Mouse (Mus musculus) lung, embryonic 14.5 days (tissue): ENCODE data around the gene Rac3. TPM values are rescaled to one million over a fixed set of nuclear protein-coding genes. Genes with fewer than 3 reads are reported as not detected.

ENCODE experiments used
- ATAC-seq: fragments of 200-750 bp; cut with Nextera tagmentation; 2 replicates; pipeline ENCODE4 v1.8.0; 2017; ENCODE audit warnings: mild to moderate bottlenecking, moderate TSS enrichment, moderate library complexity; ENCODE audit not compliant: insufficient read depth
- DNase-seq: peaks from one replicate; pipeline ENCODE4 v3.0.0-alpha.2; 2015
- H3K27ac ChIP-seq: fragments of 300-500 bp; sonication (generic); 2 replicates; pipeline ENCODE4 v1.5.1; 2014; ENCODE audit warnings: low read depth, mild to moderate bottlenecking, moderate library complexity
- H3K27me3 ChIP-seq: fragments of 300-500 bp; sonication (generic); 2 replicates; pipeline ENCODE4 v1.6.1; 2014; ENCODE audit warnings: low read length, control low read depth; ENCODE audit not compliant: insufficient read depth
- H3K36me3 ChIP-seq: fragments of 300-500 bp; sonication (generic); 2 replicates; pipeline ENCODE4 v1.6.1; 2014; ENCODE audit warnings: control low read depth; ENCODE audit not compliant: insufficient read depth
- H3K4me1 ChIP-seq: fragments of 300-500 bp; sonication (generic); 2 replicates; pipeline ENCODE4 v1.6.1; 2014; ENCODE audit warnings: antibody characterized with exemption, control low read depth; ENCODE audit not compliant: insufficient read depth
- H3K4me2 ChIP-seq: fragments of 300-500 bp; sonication (generic); 2 replicates; pipeline ENCODE4 v1.6.1; 2014; ENCODE audit warnings: mild to moderate bottlenecking
- H3K4me3 ChIP-seq: fragments of 300-500 bp; sonication (generic); 2 replicates; pipeline ENCODE4 v1.5.1; 2014; ENCODE audit warnings: low read depth, low read length
- H3K9ac ChIP-seq: fragments of 300-500 bp; sonication (generic); 2 replicates; pipeline ENCODE4 v1.6.1; 2014
- H3K9me3 ChIP-seq: fragments of 300-500 bp; sonication (generic); 2 replicates; pipeline ENCODE4 v1.6.1; 2016; ENCODE audit warnings: low read depth, low read length, control low read depth
- CTCF ChIP-seq: IDR thresholded peaks from 2 replicates; pipeline ENCODE4 v1.5.1; 2016; ENCODE audit warnings: antibody characterized with exemption, low read depth
- WGBS: fragments of 180-500 bp; shearing (Covaris S2); extraction: QIAGEN DNeasy Blood & Tissue Kit; methylation state at CpG from one replicate; pipeline ENCODE4 v1.1.7; 2014; 5-methylcytosine and 5-hydroxymethylcytosine counted together
- polyA plus RNA-seq: library from polyadenylated mRNA; unstranded; fragments of >200 nt; fragmentation: Nextera tagmentation; extraction: Ambion mirVana; gene quantifications from 2 replicates; pipeline ENCODE4 v1.2.1, GENCODE M21; 2014

Rac3 gene
- polyA plus RNA-seq, 1 experiment from 2014 or later = 10.3 TPM

GRCm38 (mm10) chr11:120682683-120683082 is 38.6 kb upstream of the Rac3 start:
- H3K27me3 ChIP-seq = no peaks in the 10 kb centered on the region
- no peak overlapping the region for H3K4me3 ChIP-seq
- peaks cover 73% of the 10 kb centered on the region for H3K36me3 ChIP-seq
- WGBS = 89% methylated on average over 5 of the region's 5 CpGs
- no peak for TF ChIP-seq CTCF
- H3K27ac ChIP-seq = no peak overlapping the region
- no peaks in the 10 kb centered on the region for H3K9me3 ChIP-seq
- peaks cover 14% of the 10 kb centered on the region for H3K4me1 ChIP-seq
- DNase-seq (no peak), ATAC-seq (no peak)
- no peak overlapping the region for H3K4me2 ChIP-seq
- no peak overlapping the region for H3K9ac ChIP-seq

- no peak overlapping the region for H3K9ac ChIP-seq
- H3K4me2 ChIP-seq = no peak overlapping the region
- no peak for DNase-seq
- TF ChIP-seq CTCF = no peak
- H3K9me3 ChIP-seq = no peaks in the 10 kb centered on the region
- H3K4me1 ChIP-seq = peaks cover 14% of the 10 kb centered on the region
- H3K4me3 ChIP-seq = no peak overlapping the region
- WGBS = 87% methylated on average over 3 of the region's 3 CpGs
- peaks cover 71% of the 10 kb centered on the region for H3K36me3 ChIP-seq
- H3K27me3 ChIP-seq = no peaks in the 10 kb centered on the region
- ATAC-seq = no peak
- no peak overlapping the region for H3K27ac ChIP-seq
These were observed 37.7 kb upstream of the Rac3 start for GRCm38 (mm10) chr11:120683536-120683935.

GRCm38 (mm10) chr11:120684086-120684485 is 37.2 kb upstream of the Rac3 start:
- Histone ChIP-seq H3K36me3 (peaks cover 71% of the 10 kb centered on the region), H3K27ac (peak overlapping the region; percentile 52; the same call in 1 of the 2 replicates), H3K4me2 (no peak overlapping the region), H3K9me3 (no peaks in the 10 kb centered on the region), H3K9ac (no peak overlapping the region), H3K4me3 (no peak overlapping the region), H3K4me1 (peaks cover 14% of the 10 kb centered on the region), H3K27me3 (no peaks in the 10 kb centered on the region)
- ATAC-seq (no peak), DNase-seq (no peak)
- no peak for TF ChIP-seq CTCF
- WGBS = 70% methylated on average over 2 of the region's 2 CpGs

GRCm38 (mm10) chr11:120684660-120685059 is 36.6 kb upstream of the Rac3 start:
- H3K9me3 ChIP-seq = no peaks in the 10 kb centered on the region
- H3K27me3 ChIP-seq = no peaks in the 10 kb centered on the region
- H3K27ac ChIP-seq = peak overlapping the region; percentile 52; the same call in 1 of the 2 replicates
- DNase-seq (no peak), ATAC-seq (no peak)
- 67% methylated on average over 2 of the region's 2 CpGs for WGBS
- H3K36me3 ChIP-seq = peaks cover 70% of the 10 kb centered on the region
- H3K9ac ChIP-seq = no peak overlapping the region
- H3K4me2 ChIP-seq = no peak overlapping the region
- H3K4me1 ChIP-seq = peaks cover 14% of the 10 kb centered on the region
- no peak for TF ChIP-seq CTCF
- no peak overlapping the region for H3K4me3 ChIP-seq

GRCm38 (mm10) chr11:120686650-120687272 is 34.5 kb upstream of the Rac3 start:
- peak; percentile 79 for ATAC-seq
- TF ChIP-seq CTCF = no peak
- Histone ChIP-seq H3K4me1 (peaks cover 14% of the 10 kb centered on the region), H3K9ac (peak overlapping the region; percentile 9; the same call in 1 of the 2 replicates), H3K9me3 (no peaks in the 10 kb centered on the region), H3K4me2 (peak overlapping the region; percentile 13), H3K27me3 (no peaks in the 10 kb centered on the region), H3K27ac (peak overlapping the region; percentile 95), H3K4me3 (no peak overlapping the region), H3K36me3 (peaks cover 67% of the 10 kb centered on the region)
- 47% methylated on average over 20 of the region's 20 CpGs for WGBS
- peak; percentile 81 for DNase-seq

- Histone ChIP-seq H3K36me3 (peaks cover 61% of the 10 kb centered on the region), H3K27me3 (no peaks in the 10 kb centered on the region)
These were observed 31.9 kb upstream of the Rac3 start for GRCm38 (mm10) chr11:120689365-120689764.

GRCm38 (mm10) chr11:120692471-120693011 is 28.7 kb upstream of the Rac3 start:
- WGBS = 85% methylated on average over 4 of the region's 4 CpGs
- no peak overlapping the region for H3K4me2 ChIP-seq
- no peaks in the 10 kb centered on the region for H3K27me3 ChIP-seq
- peaks cover 55% of the 10 kb centered on the region for H3K36me3 ChIP-seq
- peaks cover under 1% of the 10 kb centered on the region; the same call in 1 of the 2 replicates for H3K4me1 ChIP-seq
- H3K9ac ChIP-seq = no peak overlapping the region
- DNase-seq (no peak), ATAC-seq (no peak)
- no peaks in the 10 kb centered on the region for H3K9me3 ChIP-seq
- H3K27ac ChIP-seq = no peak overlapping the region
- H3K4me3 ChIP-seq = no peak overlapping the region
- no peak for TF ChIP-seq CTCF

More at GRCm38 (mm10) chr11:120689365-120689764, 31.9 kb upstream of the Rac3 start:
- WGBS = 75% methylated on average over 3 of the region's 3 CpGs
- H3K4me1 ChIP-seq = peaks cover 14% of the 10 kb centered on the region
- TF ChIP-seq CTCF = no peak
- no peak overlapping the region for H3K27ac ChIP-seq
- no peak overlapping the region for H3K4me3 ChIP-seq
- no peaks in the 10 kb centered on the region for H3K9me3 ChIP-seq
- no peak overlapping the region for H3K9ac ChIP-seq
- H3K4me2 ChIP-seq = no peak overlapping the region
- DNase-seq (no peak), ATAC-seq (no peak)
